Mouse (Mus musculus): ENCODE measurements at regions not wholly inside any gene's neighbourhood (a gene's known extent, or its start where the extent isn't known, plus 50 kb on each side); places are given as distances from the start of the nearest gene placed in this dataset.

DNA sequence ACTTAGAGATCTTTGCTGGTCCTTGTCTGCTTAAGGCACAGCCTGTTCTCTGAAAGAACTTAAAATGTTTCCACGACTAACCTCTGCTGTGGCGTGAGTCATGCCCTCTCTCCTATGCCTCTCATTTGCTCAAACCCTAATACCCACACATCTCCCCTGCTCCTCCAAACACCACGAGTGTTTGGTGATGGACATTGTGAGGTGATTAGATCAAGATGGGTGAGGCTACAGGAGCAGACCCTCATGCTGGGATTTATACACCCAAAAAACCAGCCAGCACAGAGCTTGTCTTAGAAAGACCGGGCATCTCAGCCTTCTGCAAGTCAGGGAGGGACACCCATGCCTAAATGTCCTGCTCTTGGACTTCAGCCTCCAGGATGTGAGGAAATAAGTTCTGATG, 165.5 kb upstream of the Ankrd50 start:
- 68% methylated on average over 4 of the region's 4 CpGs for WGBS
- no peaks in the 10 kb centered on the region for H3K36me3 ChIP-seq (replicated peaks; ENCODE audit: control insufficient read depth, insufficient read depth, low read depth, low read length)
- H3K9me3 ChIP-seq (replicated peaks; ENCODE audit: control insufficient read depth, low read length), result no peaks in the 10 kb centered on the region
- H3K27me3 ChIP-seq (ENCODE audit: control insufficient read depth, insufficient read depth, low read length), result no peaks in the 10 kb centered on the region
- ATAC-seq (replicated peaks; ENCODE audit: insufficient number of reproducible peaks, low FRiP score, low TSS enrichment, low read depth) (no peak), DNase-seq (ENCODE audit: low spot score) (no peak)
- no peak overlapping the region for H3K4me2 ChIP-seq (ENCODE audit: low read depth, low read length)
- H3K4me1 ChIP-seq (ENCODE audit: control insufficient read depth, insufficient read depth, low read length), result peaks cover 2% of the 10 kb centered on the region; the same call in 1 of the 2 replicates
- H3K9ac ChIP-seq (replicated peaks; ENCODE audit: low read length), result no peak overlapping the region
- H3K4me3 ChIP-seq (ENCODE audit: low read depth, low read length), result no peak overlapping the region
- no peak overlapping the region for H3K27ac ChIP-seq (replicated peaks; ENCODE audit: low read depth, low read length)

DNA sequence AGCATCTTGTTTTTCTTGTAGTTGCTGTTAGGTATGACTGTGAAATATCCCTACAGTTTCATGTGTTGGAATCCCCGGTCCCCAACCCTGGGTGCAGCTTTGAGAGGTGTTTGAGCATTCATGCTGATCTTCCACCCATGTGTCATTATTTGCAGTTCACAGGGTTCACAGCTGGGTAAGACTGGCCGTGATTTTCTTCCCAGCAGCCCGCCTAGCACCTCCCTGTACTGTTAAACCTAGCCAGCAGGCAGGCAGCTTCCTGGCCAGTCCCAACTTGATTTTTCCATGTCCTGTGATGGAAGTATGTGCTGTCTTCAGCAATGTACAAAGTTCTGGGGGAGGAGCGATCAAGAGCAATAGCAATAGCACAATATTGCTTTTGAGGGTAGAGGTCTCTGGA, 164.0 kb upstream of the Ankrd50 start:
- DNase-seq (ENCODE audit: low spot score) (no peak), ATAC-seq (replicated peaks; ENCODE audit: insufficient number of reproducible peaks, low FRiP score, low TSS enrichment, low read depth) (no peak)
- H3K27ac ChIP-seq (replicated peaks; ENCODE audit: low read depth, low read length), result no peak overlapping the region
- H3K9me3 ChIP-seq (replicated peaks; ENCODE audit: control insufficient read depth, low read length), result no peaks in the 10 kb centered on the region
- 70% methylated on average over 4 of the region's 4 CpGs for WGBS
- no peaks in the 10 kb centered on the region for H3K36me3 ChIP-seq (replicated peaks; ENCODE audit: control insufficient read depth, insufficient read depth, low read depth, low read length)
- H3K27me3 ChIP-seq (ENCODE audit: control insufficient read depth, insufficient read depth, low read length), result no peaks in the 10 kb centered on the region
- peaks cover under 1% of the 10 kb centered on the region; the same call in 1 of the 2 replicates for H3K4me1 ChIP-seq (ENCODE audit: control insufficient read depth, insufficient read depth, low read length)
- H3K4me2 ChIP-seq (ENCODE audit: low read depth, low read length), result no peak overlapping the region
- H3K4me3 ChIP-seq (ENCODE audit: low read depth, low read length), result no peak overlapping the region
- H3K9ac ChIP-seq (replicated peaks; ENCODE audit: low read length), result no peak overlapping the region

DNA sequence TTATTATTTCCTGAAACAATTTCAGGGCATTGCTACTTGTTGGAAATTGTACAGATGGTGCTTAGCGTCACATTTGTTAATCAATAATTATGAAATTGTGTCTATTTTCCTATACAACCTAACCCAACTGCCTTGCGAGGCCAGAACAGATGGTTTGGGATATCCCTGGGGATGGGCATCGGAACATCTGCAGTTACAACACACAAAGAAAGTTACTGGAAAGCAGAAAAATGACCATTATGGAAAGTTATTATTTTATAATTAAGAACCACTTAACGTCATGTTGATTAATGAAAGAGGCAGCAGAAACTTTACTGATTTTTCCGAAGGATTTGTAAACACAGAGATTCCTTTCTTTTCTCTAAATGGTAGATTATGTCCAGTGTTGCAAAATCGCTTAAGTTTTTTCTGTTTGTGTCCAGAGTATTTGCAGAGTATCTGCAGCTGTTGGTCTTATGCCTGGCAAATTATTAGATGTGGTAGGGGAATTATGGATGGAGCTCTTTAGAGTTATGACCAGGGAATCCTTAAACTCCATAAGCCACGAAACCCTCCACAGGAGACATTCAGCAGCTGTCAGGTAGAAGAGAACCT, 163.2 kb upstream of the Ankrd50 start:
- ATAC-seq (replicated peaks; ENCODE audit: insufficient number of reproducible peaks, low FRiP score, low TSS enrichment, low read depth), result no peak
- Histone ChIP-seq H3K36me3 (replicated peaks; ENCODE audit: control insufficient read depth, insufficient read depth, low read depth, low read length) (no peaks in the 10 kb centered on the region), H3K9me3 (replicated peaks; ENCODE audit: control insufficient read depth, low read length) (no peaks in the 10 kb centered on the region), H3K4me3 (ENCODE audit: low read depth, low read length) (no peak overlapping the region), H3K27ac (replicated peaks; ENCODE audit: low read depth, low read length) (no peak overlapping the region), H3K9ac (replicated peaks; ENCODE audit: low read length) (no peak overlapping the region), H3K4me2 (ENCODE audit: low read depth, low read length) (no peak overlapping the region), H3K27me3 (ENCODE audit: control insufficient read depth, insufficient read depth, low read length) (no peaks in the 10 kb centered on the region), H3K4me1 (ENCODE audit: control insufficient read depth, insufficient read depth, low read length) (no peaks in the 10 kb centered on the region; the same call in 1 of the 2 replicates)
- WGBS, result 76% methylated on average over 7 of the region's 7 CpGs
- no peak for DNase-seq (ENCODE audit: low spot score)

DNA sequence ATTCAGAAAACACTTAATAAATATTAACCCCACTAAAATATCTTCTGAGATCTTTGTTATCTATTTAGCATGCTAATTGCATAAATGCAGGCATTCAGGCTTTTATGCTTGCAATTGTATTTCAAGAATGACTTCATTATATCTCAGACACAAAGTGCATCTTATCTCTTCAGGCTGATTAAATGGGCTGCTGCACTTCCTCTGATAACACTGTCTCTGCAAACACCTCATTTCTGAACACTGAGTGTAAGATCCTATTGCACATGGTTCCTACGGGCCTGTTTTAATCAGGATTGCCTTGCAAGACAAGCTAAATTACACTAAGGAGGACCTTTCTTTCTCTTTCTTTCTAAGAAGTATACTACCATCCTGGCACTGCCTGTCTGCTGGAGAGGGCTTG, 157.1 kb upstream of the Ankrd50 start:
- DNase-seq (ENCODE audit: low spot score) (no peak), ATAC-seq (replicated peaks; ENCODE audit: insufficient number of reproducible peaks, low FRiP score, low TSS enrichment, low read depth) (no peak)
- Histone ChIP-seq H3K27me3 (ENCODE audit: control insufficient read depth, insufficient read depth, low read length) (no peaks in the 10 kb centered on the region), H3K27ac (replicated peaks; ENCODE audit: low read depth, low read length) (no peak overlapping the region), H3K9me3 (replicated peaks; ENCODE audit: control insufficient read depth, low read length) (no peaks in the 10 kb centered on the region), H3K4me2 (ENCODE audit: low read depth, low read length) (no peak overlapping the region), H3K4me3 (ENCODE audit: low read depth, low read length) (no peak overlapping the region), H3K9ac (replicated peaks; ENCODE audit: low read length) (no peak overlapping the region), H3K4me1 (ENCODE audit: control insufficient read depth, insufficient read depth, low read length) (no peaks in the 10 kb centered on the region), H3K36me3 (replicated peaks; ENCODE audit: control insufficient read depth, insufficient read depth, low read depth, low read length) (no peaks in the 10 kb centered on the region)
- WGBS, result 71% methylated on average over 1 of the region's 1 CpGs

DNA sequence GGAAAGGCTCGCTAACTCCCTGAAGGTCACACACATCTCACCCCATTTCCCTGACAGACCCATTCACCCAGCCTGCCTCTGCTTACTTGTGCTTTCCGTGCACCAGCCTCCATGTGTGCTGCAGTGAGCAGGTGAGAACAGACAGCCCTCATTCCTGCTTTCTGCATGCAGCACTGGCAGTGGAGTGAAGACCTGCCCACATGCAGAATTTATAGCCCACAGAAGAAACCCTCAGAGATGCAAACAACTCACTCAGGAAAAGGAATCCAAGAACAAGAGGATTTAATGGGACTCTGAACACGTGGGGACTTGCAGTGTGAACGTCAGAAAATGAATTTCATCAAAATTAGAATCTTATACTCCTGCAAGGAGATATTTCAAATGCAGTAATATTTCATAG, 152.2 kb upstream of the Ankrd50 start:
- no peak overlapping the region for H3K4me2 ChIP-seq (ENCODE audit: low read depth, low read length)
- no peaks in the 10 kb centered on the region for H3K27me3 ChIP-seq (ENCODE audit: control insufficient read depth, insufficient read depth, low read length)
- ATAC-seq (replicated peaks; ENCODE audit: insufficient number of reproducible peaks, low FRiP score, low TSS enrichment, low read depth) (no peak), DNase-seq (ENCODE audit: low spot score) (no peak)
- H3K9me3 ChIP-seq (replicated peaks; ENCODE audit: control insufficient read depth, low read length), result no peaks in the 10 kb centered on the region
- WGBS, result 77% methylated on average over 4 of the region's 4 CpGs
- no peaks in the 10 kb centered on the region for H3K4me1 ChIP-seq (ENCODE audit: control insufficient read depth, insufficient read depth, low read length)
- H3K4me3 ChIP-seq (ENCODE audit: low read depth, low read length), result no peak overlapping the region
- no peak overlapping the region for H3K9ac ChIP-seq (replicated peaks; ENCODE audit: low read length)
- H3K27ac ChIP-seq (replicated peaks; ENCODE audit: low read depth, low read length), result no peak overlapping the region
- no peaks in the 10 kb centered on the region for H3K36me3 ChIP-seq (replicated peaks; ENCODE audit: control insufficient read depth, insufficient read depth, low read depth, low read length)

DNA sequence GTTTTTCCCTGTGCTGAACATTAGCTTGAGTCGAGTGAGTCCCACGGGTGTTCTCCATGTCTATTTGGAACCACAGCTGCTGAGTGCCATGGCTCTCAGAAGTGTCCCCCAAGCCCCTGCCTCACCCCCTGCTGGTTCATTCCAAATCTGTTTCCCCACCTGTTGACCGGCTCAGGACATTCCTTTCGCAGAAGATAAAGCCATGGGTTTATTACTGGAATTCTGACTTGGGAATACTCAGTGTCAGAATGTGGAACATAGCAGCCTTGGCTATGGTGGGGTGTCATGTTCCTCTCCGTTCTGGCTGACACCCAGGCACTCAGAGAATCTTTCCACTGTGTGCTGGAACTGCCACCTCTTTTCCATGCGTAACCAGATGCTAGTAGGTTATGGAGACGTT, 148.7 kb upstream of the Ankrd50 start:
- no peak for ATAC-seq (replicated peaks; ENCODE audit: insufficient number of reproducible peaks, low FRiP score, low TSS enrichment, low read depth)

DNA sequence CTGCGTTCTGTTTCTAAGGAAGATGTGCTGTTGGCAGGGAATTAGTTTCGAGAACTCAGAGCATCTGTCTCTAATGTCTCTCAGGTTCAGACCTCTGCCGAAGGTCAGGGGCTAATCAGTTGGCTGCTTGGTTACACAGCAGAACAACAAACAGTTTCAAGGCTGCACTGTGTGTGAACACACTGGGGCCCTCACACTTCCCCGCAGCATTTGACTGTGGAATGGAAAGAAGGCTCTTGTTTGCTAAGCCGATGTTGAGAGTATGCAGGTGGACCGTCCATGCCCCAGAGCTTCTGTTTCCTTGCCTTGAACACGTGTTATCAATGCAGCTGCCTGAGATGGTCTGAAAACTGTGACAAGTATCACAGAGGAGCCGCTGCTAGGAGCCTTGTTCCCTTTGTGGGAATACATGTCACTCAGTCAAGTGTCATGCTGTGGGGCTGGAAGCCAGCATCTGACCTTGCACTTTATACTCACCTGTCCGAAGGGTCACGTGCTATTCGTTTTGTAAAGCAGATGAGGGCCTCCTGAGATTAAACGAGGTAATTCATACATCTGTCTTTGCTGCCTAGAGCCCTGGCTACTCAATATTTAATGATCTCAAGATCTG, 141.0 kb upstream of the Ankrd50 start:
- H3K4me2 ChIP-seq (ENCODE audit: low read depth, low read length), result no peak overlapping the region
- no peak overlapping the region for H3K4me3 ChIP-seq (ENCODE audit: low read depth, low read length)
- DNase-seq (ENCODE audit: low spot score) (peak; percentile 46), ATAC-seq (replicated peaks; ENCODE audit: insufficient number of reproducible peaks, low FRiP score, low TSS enrichment, low read depth) (0 out of 2 replicates have a peak, but pooled peaks have one; percentile 14)
- H3K9me3 ChIP-seq (replicated peaks; ENCODE audit: control insufficient read depth, low read length), result no peaks in the 10 kb centered on the region
- H3K36me3 ChIP-seq (replicated peaks; ENCODE audit: control insufficient read depth, insufficient read depth, low read depth, low read length), result no peaks in the 10 kb centered on the region
- no peaks in the 10 kb centered on the region for H3K4me1 ChIP-seq (ENCODE audit: control insufficient read depth, insufficient read depth, low read length)
- H3K27me3 ChIP-seq (ENCODE audit: control insufficient read depth, insufficient read depth, low read length), result no peaks in the 10 kb centered on the region
- H3K27ac ChIP-seq (replicated peaks; ENCODE audit: low read depth, low read length), result no peak overlapping the region
- WGBS, result 36% methylated on average over 12 of the region's 12 CpGs
- no peak overlapping the region for H3K9ac ChIP-seq (replicated peaks; ENCODE audit: low read length)

More for the DNA sequence above, 148.7 kb upstream of the Ankrd50 start:
- Histone ChIP-seq H3K9me3 (replicated peaks; ENCODE audit: control insufficient read depth, low read length) (no peaks in the 10 kb centered on the region), H3K4me1 (ENCODE audit: control insufficient read depth, insufficient read depth, low read length) (no peaks in the 10 kb centered on the region), H3K4me2 (ENCODE audit: low read depth, low read length) (no peak overlapping the region), H3K4me3 (ENCODE audit: low read depth, low read length) (no peak overlapping the region), H3K27me3 (ENCODE audit: control insufficient read depth, insufficient read depth, low read length) (no peaks in the 10 kb centered on the region), H3K27ac (replicated peaks; ENCODE audit: low read depth, low read length) (no peak overlapping the region), H3K36me3 (replicated peaks; ENCODE audit: control insufficient read depth, insufficient read depth, low read depth, low read length) (no peaks in the 10 kb centered on the region), H3K9ac (replicated peaks; ENCODE audit: low read length) (no peak overlapping the region)
- WGBS, result 60% methylated on average over 7 of the region's 7 CpGs
- DNase-seq (ENCODE audit: low spot score), result no peak

DNA sequence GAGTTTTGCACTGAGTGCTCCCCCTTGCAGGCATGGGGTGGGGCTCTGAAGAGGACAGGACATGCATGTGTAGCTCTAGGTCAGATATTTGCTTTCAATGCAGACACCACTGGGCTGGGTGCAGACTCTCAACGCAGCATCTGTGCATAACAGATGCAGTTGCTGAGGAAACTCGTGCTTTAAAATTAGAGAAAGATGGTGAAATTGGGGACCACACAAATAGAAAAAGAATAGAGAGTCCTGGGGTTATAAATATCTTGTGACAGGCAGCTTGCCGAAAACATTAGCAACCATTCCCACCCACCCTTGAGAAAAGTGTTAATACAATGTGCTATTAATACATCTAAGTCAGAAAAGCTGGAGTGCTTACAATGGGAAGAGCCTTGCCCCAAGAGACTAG, 133.3 kb upstream of the Ankrd50 start:
- no peaks in the 10 kb centered on the region for H3K4me1 ChIP-seq (ENCODE audit: control insufficient read depth, insufficient read depth, low read length)
- no peak overlapping the region for H3K9ac ChIP-seq (replicated peaks; ENCODE audit: low read length)
- no peak for DNase-seq (ENCODE audit: low spot score)
- H3K27me3 ChIP-seq (ENCODE audit: control insufficient read depth, insufficient read depth, low read length), result no peaks in the 10 kb centered on the region
- no peaks in the 10 kb centered on the region for H3K36me3 ChIP-seq (replicated peaks; ENCODE audit: control insufficient read depth, insufficient read depth, low read depth, low read length)
- no peak for ATAC-seq (replicated peaks; ENCODE audit: insufficient number of reproducible peaks, low FRiP score, low TSS enrichment, low read depth)
- H3K9me3 ChIP-seq (replicated peaks; ENCODE audit: control insufficient read depth, low read length), result no peaks in the 10 kb centered on the region
- no peak overlapping the region for H3K4me3 ChIP-seq (ENCODE audit: low read depth, low read length)
- WGBS, result 43% methylated on average over 3 of the region's 3 CpGs
- no peak overlapping the region for H3K27ac ChIP-seq (replicated peaks; ENCODE audit: low read depth, low read length)
- H3K4me2 ChIP-seq (ENCODE audit: low read depth, low read length), result no peak overlapping the region
